Mouse (Mus musculus) testis, adult 2 months (tissue): ENCODE measurements around the gene Tmem211.

Experiments used
- CTCF ChIP-seq: fragments of 200-500 bp; IDR thresholded peaks from 2 replicates; pipeline ENCODE4 v1.5.1; 2012; ENCODE audit warnings: low read depth, mild to moderate bottlenecking, inconsistent platforms, low read length, moderate library complexity; ENCODE audit not compliant: control insufficient read depth, insufficient read depth, insufficient replicate concordance
- POLR2A ChIP-seq: fragments of 200-500 bp; IDR thresholded peaks from 2 replicates; pipeline ENCODE4 v1.6.1; 2012; ENCODE audit warnings: low read depth, mild to moderate bottlenecking, inconsistent platforms, low read length, moderate library complexity; ENCODE audit not compliant: control insufficient read depth

GRCm38 (mm10) chr5:113225686-113226435 is 848 bp upstream of the Tmem211 start:
- TF ChIP-seq CTCF (no peak), POLR2A (no peak)
